ENCODE assay signal across 1 mouse cellular context in the genomic region with DNA sequence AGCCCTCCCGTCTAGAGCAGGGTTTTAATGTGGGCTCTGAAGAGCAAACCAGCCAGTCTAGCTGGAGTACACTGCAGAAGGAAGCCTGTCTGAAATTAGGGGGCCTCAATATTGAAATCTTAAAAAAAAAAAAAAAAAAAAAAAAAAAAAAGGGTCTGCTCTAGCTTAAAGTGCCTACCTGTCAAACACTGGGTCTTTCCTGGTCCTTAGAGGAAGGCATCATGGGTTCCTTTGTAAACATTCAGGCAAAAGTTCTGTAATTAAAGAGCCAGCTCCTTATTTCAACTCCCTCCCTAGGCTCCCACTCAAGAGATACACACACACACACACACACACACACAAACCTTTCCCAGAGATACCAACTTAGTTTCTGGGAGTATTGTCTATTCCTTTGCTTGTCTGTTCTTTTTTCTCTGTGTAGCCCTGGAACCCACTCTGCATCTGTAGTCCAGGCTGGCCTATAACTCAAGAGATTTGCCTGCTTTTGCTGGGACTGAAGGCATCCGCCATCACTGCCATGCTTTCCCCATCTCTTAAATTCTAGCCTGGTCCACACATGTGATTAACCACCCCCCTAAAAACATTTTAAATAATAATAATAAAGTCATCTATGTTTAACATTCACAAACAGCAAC.
TF ChIP-seq lines count a peak whose summit lies in the region.

No protein-coding gene starts in this region.

TF ChIP-seq in CH12.LX, 34 proteins besides CTCF, POLR2A, EP300 and RAD21 (continued from another document):
- no peak for TF ChIP-seq RCOR1 (conservative IDR thresholded peaks at IDR 0.05; ENCODE audit: low read depth, low read length)
- TF ChIP-seq POLR2AphosphoS2 (IDR thresholded peaks at IDR 0.05; ENCODE audit: low read depth, low read length) = peak; percentile 62; the same call in 1 of the 2 replicates
- no peak for TF ChIP-seq MAFK (IDR thresholded peaks at IDR 0.05; ENCODE audit: insufficient replicate concordance, low read length)
- no peak for TF ChIP-seq MAX (IDR thresholded peaks at IDR 0.05; ENCODE audit: low read length)
- TF ChIP-seq MAZ (IDR thresholded peaks at IDR 0.05; ENCODE audit: low read depth, low read length) = no peak
